Mouse (Mus musculus): ENCODE results near the gene Acsl3. TPM values are rescaled to one million over a fixed set of nuclear protein-coding genes. Genes with fewer than 3 reads are reported as not detected.
A peak's percentile ranks its signal among the peaks of the same experiment; 100 is the strongest.

Acsl3 gene
- polyA plus RNA-seq, 1 experiment from 2014 or later: 71.3 TPM

DNA sequence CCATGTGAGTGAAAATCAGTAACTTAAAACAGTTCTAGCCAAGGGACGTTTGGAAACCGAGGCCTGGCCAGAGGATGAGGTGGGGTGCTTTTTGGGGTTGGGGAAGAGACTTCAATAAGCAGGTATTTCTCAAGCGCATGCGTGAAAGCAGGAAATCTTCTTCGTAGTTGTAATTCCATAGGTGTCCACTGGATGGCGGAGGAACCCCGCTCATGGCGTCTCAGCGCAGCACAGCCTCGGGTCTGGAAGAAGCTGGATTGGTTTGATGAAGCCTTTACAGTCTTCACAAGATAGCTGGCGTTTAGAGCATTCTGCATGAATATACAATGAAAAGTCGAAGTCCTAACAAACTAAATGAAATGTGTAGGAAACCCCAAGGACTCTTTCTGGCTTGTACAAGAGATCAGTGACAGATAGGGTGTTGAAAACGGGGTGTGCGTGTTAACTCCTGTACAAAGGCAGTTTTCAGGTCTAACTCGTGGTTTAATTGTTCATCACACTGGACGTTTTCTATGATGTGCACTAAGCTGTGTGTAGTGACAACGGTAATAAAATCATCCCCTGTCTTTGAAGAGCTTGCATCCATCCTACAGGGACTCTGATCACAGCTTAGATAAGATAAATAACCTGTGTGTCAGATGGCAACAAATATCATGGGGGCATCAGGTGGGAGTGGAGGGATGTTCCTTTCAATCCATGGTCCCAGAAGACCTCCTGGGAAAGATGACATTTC lies 67.0 kb downstream of the Acsl3 start:
- DNase-seq (ENCODE audit: low spot score): peak; percentile 85
- no peak overlapping the region for H3K4me2 ChIP-seq (ENCODE audit: low read depth, low read length)

DNA sequence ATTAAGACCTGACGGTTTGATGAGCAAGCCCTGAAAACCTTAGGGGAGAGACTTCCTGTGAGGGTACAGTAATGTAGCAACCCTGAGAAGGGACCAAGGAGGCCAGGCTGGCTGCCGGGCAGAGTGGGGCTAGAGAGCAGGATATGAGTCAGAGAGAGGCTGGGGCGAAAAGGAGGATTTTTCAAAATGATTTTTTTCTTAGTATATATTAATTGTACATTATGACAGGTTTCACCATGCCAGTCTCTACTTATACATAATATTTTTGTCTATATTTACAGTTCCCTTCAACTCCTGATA lies 67.5 kb downstream of the Acsl3 start:
- no peaks in the 10 kb centered on the region for H3K27me3 ChIP-seq (replicated peaks; ENCODE audit: control insufficient read depth, insufficient read depth, low read length)
- no peak overlapping the region for H3K4me2 ChIP-seq (ENCODE audit: low read depth, low read length)
- DNase-seq (ENCODE audit: low spot score) (no peak), ATAC-seq (ENCODE audit: low read depth) (no peak)
- H3K4me1 ChIP-seq (ENCODE audit: control insufficient read depth, insufficient read depth, low read length): peaks cover 3% of the 10 kb centered on the region; the same call in 1 of the 2 replicates
- no peak overlapping the region for H3K4me3 ChIP-seq (ENCODE audit: low read depth, low read length)
- no peak overlapping the region for H3K9ac ChIP-seq (ENCODE audit: low read depth, low read length)
- WGBS: 53% methylated on average over 3 of the region's 3 CpGs
- H3K9me3 ChIP-seq (ENCODE audit: control insufficient read depth, low read length): no peaks in the 10 kb centered on the region
- H3K27ac ChIP-seq (replicated peaks; ENCODE audit: low read depth, low read length): no peak overlapping the region
- H3K36me3 ChIP-seq (ENCODE audit: control insufficient read depth, insufficient read depth, low read length): no peaks in the 10 kb centered on the region

More for the DNA sequence above, 67.0 kb downstream of the Acsl3 start:
- Histone ChIP-seq H3K27me3 (replicated peaks; ENCODE audit: control insufficient read depth, insufficient read depth, low read length) (no peaks in the 10 kb centered on the region), H3K4me3 (ENCODE audit: low read depth, low read length) (no peak overlapping the region), H3K27ac (replicated peaks; ENCODE audit: low read depth, low read length) (no peak overlapping the region), H3K4me1 (ENCODE audit: control insufficient read depth, insufficient read depth, low read length) (peaks cover 3% of the 10 kb centered on the region; the same call in 1 of the 2 replicates), H3K36me3 (ENCODE audit: control insufficient read depth, insufficient read depth, low read length) (no peaks in the 10 kb centered on the region), H3K9ac (ENCODE audit: low read depth, low read length) (no peak overlapping the region), H3K9me3 (ENCODE audit: control insufficient read depth, low read length) (no peaks in the 10 kb centered on the region)
- 16% methylated on average over 17 of the region's 17 CpGs for WGBS
- ATAC-seq (ENCODE audit: low read depth): peak; percentile 79

DNA sequence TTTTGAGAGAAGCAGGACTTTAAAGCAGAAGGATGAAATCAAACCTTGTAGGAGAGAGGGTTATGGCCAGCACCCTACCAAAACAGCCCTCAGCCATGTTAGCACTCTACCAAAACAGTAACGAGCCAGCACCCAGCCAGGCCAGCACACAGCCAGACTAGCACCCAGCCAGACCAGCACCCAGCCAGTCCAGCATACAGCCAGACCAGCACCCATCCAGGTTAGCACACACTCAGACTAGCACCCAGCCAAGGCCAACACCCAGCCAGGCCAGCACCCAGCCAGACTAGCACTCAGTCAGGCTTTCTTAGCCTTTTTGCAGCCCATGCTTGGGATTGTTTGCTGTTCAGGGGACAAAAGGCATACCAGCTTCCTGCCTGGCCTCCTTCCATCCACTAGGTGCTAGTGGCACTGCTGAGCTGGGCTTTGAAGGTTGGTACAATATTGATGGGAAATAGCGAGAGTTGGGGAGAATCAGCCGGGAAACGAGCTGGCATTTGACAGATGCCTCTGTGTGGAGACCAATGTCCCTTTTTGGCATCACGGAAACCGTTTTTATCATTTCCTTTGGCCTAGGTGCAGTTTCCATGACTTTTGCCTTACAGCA lies 68.1 kb downstream of the Acsl3 start:
- ATAC-seq (ENCODE audit: low read depth): no peak
- no peak for DNase-seq (ENCODE audit: low spot score)
- 63% methylated on average over 6 of the region's 6 CpGs for WGBS

DNA sequence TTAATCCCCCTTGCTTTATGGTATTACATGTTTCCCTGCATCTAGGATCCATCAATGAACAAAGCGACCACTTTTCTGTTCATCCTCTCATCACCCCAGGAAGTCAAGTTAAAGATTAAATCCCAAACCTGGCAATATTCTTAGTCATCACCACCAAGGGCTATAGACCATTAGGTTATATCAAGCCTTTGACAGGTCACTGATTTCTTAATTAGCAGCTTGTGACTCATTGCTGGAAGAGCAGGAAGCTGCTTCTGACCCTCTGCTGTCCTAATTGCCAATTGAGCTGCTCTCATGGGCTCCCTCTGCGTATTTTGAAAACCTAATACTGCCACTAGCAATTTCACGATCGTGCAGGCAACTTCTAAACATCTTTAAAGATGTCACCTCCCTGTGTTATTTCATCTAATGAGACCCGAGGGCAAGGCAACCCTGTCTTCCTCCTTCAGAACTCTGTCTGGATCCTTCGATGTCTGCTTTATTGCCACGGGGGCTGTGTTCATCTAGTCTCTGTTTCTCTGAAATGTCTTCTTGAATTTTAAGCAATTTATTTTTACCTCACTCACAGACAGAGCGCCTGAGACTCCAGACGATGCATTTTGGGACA lies 72.6 kb downstream of the Acsl3 start:
- 62% methylated on average over 9 of the region's 9 CpGs for WGBS

More for the DNA sequence above, 68.1 kb downstream of the Acsl3 start:
- H3K9me3 ChIP-seq (ENCODE audit: control insufficient read depth, low read length): no peaks in the 10 kb centered on the region
- no peak overlapping the region for H3K4me3 ChIP-seq (ENCODE audit: low read depth, low read length)
- no peaks in the 10 kb centered on the region for H3K27me3 ChIP-seq (replicated peaks; ENCODE audit: control insufficient read depth, insufficient read depth, low read length)
- H3K4me2 ChIP-seq (ENCODE audit: low read depth, low read length): no peak overlapping the region
- H3K4me1 ChIP-seq (ENCODE audit: control insufficient read depth, insufficient read depth, low read length): peaks cover 3% of the 10 kb centered on the region; the same call in 1 of the 2 replicates
- no peaks in the 10 kb centered on the region for H3K36me3 ChIP-seq (ENCODE audit: control insufficient read depth, insufficient read depth, low read length)
- no peak overlapping the region for H3K27ac ChIP-seq (replicated peaks; ENCODE audit: low read depth, low read length)
- 0 out of 2 replicates have a peak overlapping the region, but pooled peaks have one; percentile 2 for H3K9ac ChIP-seq (ENCODE audit: low read depth, low read length)

DNA sequence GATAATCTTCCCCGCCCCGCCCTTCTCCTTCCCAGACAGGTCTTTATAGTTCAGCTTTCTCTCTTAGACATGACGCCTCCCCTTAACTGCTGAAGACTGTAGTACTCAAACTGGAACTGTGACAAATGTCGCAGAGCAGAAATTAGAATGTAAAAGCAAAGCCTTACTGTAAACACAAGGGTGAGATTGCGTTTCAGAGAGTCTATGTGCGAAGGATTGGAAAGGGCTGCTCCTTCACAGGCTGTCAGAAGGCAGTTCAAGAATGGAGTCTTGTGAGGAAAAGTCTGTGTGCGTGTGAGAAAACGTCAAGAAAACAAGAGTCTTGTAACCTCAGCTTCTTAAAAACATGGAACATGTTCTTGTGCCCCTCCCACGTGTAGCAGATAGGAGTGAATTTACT lies 74.7 kb downstream of the Acsl3 start:
- Histone ChIP-seq H3K36me3 (ENCODE audit: control insufficient read depth, insufficient read depth, low read length) (no peaks in the 10 kb centered on the region), H3K27ac (replicated peaks; ENCODE audit: low read depth, low read length) (no peak overlapping the region), H3K4me1 (ENCODE audit: control insufficient read depth, insufficient read depth, low read length) (no peaks in the 10 kb centered on the region), H3K9me3 (ENCODE audit: control insufficient read depth, low read length) (0 out of 2 replicates have a peak, but pooled peaks cover 4% of the 10 kb centered on the region), H3K9ac (ENCODE audit: low read depth, low read length) (no peak overlapping the region), H3K4me2 (ENCODE audit: low read depth, low read length) (no peak overlapping the region), H3K4me3 (ENCODE audit: low read depth, low read length) (no peak overlapping the region), H3K27me3 (replicated peaks; ENCODE audit: control insufficient read depth, insufficient read depth, low read length) (no peaks in the 10 kb centered on the region)
- ATAC-seq (ENCODE audit: low read depth) (no peak), DNase-seq (ENCODE audit: low spot score) (no peak)
- WGBS: 77% methylated on average over 9 of the region's 9 CpGs

More for the DNA sequence above, 72.6 kb downstream of the Acsl3 start:
- H3K36me3 ChIP-seq (ENCODE audit: control insufficient read depth, insufficient read depth, low read length): no peaks in the 10 kb centered on the region
- H3K9ac ChIP-seq (ENCODE audit: low read depth, low read length): no peak overlapping the region
- no peaks in the 10 kb centered on the region for H3K27me3 ChIP-seq (replicated peaks; ENCODE audit: control insufficient read depth, insufficient read depth, low read length)
- DNase-seq (ENCODE audit: low spot score) (no peak), ATAC-seq (ENCODE audit: low read depth) (no peak)
- peaks cover 3% of the 10 kb centered on the region; the same call in 1 of the 2 replicates for H3K4me1 ChIP-seq (ENCODE audit: control insufficient read depth, insufficient read depth, low read length)
- H3K4me3 ChIP-seq (ENCODE audit: low read depth, low read length): no peak overlapping the region
- no peak overlapping the region for H3K27ac ChIP-seq (replicated peaks; ENCODE audit: low read depth, low read length)
- H3K4me2 ChIP-seq (ENCODE audit: low read depth, low read length): no peak overlapping the region
- H3K9me3 ChIP-seq (ENCODE audit: control insufficient read depth, low read length): 0 out of 2 replicates have a peak, but pooled peaks cover 4% of the 10 kb centered on the region

DNA sequence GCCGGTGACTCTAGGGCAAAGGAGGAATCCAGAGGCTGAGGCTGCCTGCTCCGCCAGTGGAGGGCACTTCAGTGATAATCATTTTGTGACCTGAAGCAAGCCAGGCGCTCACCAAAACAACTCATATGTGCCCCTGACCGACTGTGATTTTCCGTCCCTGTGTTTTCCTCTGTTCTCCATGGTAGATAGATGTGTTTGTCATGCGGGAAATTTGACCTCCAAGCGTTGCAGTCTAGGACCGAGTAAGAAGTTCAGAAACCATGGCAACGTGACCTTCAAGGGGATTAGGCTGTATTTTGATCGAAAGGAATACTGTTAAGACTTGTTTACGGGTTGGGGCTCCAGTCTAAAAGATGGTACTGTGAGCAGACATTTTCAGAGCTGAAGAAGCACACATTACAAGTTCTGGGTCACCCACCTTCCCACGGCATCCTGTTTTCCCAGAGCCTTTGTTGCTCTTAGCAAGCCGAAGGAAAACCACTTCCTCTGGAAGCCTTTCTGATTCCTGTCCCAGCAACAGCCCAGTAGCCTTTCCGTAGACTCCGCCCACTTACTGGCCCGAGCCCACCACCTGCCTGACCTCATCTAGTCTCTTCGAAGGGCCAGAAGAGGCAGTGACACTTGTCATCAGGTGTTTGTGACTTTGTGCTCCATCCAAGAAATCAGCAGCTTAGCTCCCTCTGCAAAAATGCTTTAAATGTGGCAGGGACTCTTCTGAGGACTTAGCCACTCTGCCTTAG lies 76.8 kb downstream of the Acsl3 start:
- Histone ChIP-seq H3K36me3 (ENCODE audit: control insufficient read depth, insufficient read depth, low read length) (no peaks in the 10 kb centered on the region), H3K27ac (replicated peaks; ENCODE audit: low read depth, low read length) (no peak overlapping the region), H3K9me3 (ENCODE audit: control insufficient read depth, low read length) (0 out of 2 replicates have a peak, but pooled peaks cover 4% of the 10 kb centered on the region), H3K4me1 (ENCODE audit: control insufficient read depth, insufficient read depth, low read length) (no peaks in the 10 kb centered on the region), H3K27me3 (replicated peaks; ENCODE audit: control insufficient read depth, insufficient read depth, low read length) (no peaks in the 10 kb centered on the region), H3K9ac (ENCODE audit: low read depth, low read length) (no peak overlapping the region), H3K4me3 (ENCODE audit: low read depth, low read length) (no peak overlapping the region), H3K4me2 (ENCODE audit: low read depth, low read length) (no peak overlapping the region)
- no peak for ATAC-seq (ENCODE audit: low read depth)
- 59% methylated on average over 17 of the region's 17 CpGs for WGBS
- DNase-seq (ENCODE audit: low spot score): no peak

DNA sequence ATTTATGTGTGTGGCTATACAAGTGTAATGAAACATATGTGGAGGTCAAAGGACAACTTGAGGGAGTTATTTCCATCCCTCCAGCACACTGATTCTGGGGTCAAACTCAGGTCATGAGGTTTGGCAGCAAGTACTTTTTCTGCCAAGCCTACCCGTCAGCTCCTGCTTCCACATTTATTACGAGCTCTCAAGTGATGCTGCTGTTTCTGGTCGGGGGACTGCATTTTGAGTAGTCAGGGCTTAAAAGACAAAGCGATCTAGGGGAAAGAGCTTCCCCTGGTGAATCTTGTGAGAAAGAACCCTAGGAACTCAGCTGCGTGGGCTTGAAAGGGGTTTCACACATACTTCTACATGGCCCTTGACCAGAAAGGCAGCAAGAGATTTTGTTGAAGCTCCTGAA lies 80.0 kb downstream of the Acsl3 start:
- no peaks in the 10 kb centered on the region for H3K36me3 ChIP-seq (ENCODE audit: control insufficient read depth, insufficient read depth, low read length)
- WGBS: 49% methylated on average over 5 of the region's 5 CpGs
- H3K27ac ChIP-seq (replicated peaks; ENCODE audit: low read depth, low read length): no peak overlapping the region
- H3K27me3 ChIP-seq (replicated peaks; ENCODE audit: control insufficient read depth, insufficient read depth, low read length): no peaks in the 10 kb centered on the region
- ATAC-seq (ENCODE audit: low read depth) (no peak), DNase-seq (ENCODE audit: low spot score) (no peak)
- H3K4me1 ChIP-seq (ENCODE audit: control insufficient read depth, insufficient read depth, low read length): no peaks in the 10 kb centered on the region
- 0 out of 2 replicates have a peak, but pooled peaks cover 2% of the 10 kb centered on the region for H3K9me3 ChIP-seq (ENCODE audit: control insufficient read depth, low read length)
- no peak overlapping the region for H3K4me2 ChIP-seq (ENCODE audit: low read depth, low read length)
- no peak overlapping the region for H3K4me3 ChIP-seq (ENCODE audit: low read depth, low read length)
- no peak overlapping the region for H3K9ac ChIP-seq (ENCODE audit: low read depth, low read length)

DNA sequence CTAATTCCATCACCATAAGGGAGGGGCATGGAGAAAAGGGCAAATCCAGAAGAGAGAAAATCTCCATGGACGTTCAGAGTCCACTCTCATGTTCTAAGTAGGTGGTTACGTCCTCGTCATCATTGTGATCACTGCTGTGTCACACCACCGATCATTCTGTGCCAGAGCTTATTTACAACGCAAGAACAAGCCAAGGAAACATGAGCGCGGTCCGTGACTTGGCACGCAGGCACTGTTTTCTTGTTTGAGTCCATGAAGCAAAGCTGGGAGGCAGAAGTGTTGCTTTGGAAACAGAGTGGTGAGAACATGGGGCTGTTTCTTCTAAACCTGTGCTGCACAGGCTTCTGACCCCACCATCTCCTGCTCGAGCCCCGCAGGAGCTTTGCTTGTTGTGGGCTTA lies 83.1 kb downstream of the Acsl3 start:
- Histone ChIP-seq H3K9ac (ENCODE audit: low read depth, low read length) (no peak overlapping the region), H3K4me3 (ENCODE audit: low read depth, low read length) (no peak overlapping the region), H3K4me2 (ENCODE audit: low read depth, low read length) (no peak overlapping the region), H3K4me1 (ENCODE audit: control insufficient read depth, insufficient read depth, low read length) (no peaks in the 10 kb centered on the region), H3K27me3 (replicated peaks; ENCODE audit: control insufficient read depth, insufficient read depth, low read length) (no peaks in the 10 kb centered on the region), H3K9me3 (ENCODE audit: control insufficient read depth, low read length) (no peaks in the 10 kb centered on the region), H3K27ac (replicated peaks; ENCODE audit: low read depth, low read length) (no peak overlapping the region), H3K36me3 (ENCODE audit: control insufficient read depth, insufficient read depth, low read length) (no peaks in the 10 kb centered on the region)
- DNase-seq (ENCODE audit: low spot score) (no peak), ATAC-seq (ENCODE audit: low read depth) (no peak)
- WGBS: 88% methylated on average over 11 of the region's 11 CpGs

Measured in embryonic facial prominence, embryonic 14.5 days (tissue).